Mouse (Mus musculus) cerebellum, adult (tissue): Measurements from ENCODE around the gene Tle3.

ENCODE experiments used
- ATAC-seq: cut with Nextera tagmentation; 2 replicates; pipeline ENCODE4 v1.9.2; 2017; ENCODE audit warnings: mild to moderate bottlenecking, moderate library complexity, mixed read lengths; ENCODE audit not compliant: insufficient number of reproducible peaks, low FRiP score, low TSS enrichment

Gene Tle3

DNA sequence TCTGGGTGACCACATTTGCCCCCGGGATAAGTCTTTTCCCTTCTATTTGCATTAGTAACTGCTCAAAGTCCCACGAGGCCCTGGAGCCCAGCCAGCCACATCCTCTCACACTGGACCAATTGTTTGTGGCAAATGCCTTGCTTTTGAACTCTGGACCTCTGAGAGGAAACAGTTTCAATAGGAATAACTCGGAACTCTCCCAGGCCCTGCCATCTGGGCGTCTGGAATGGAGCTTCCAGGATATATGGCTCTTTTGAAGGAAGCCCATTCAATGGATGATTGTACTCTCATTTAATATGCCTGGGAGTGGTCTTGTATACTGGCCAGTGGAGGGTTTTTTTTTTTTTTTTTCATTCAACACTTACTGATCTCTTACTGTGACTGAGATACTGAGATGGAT, 21.0 kb upstream of the Tle3 start:
- no peak for ATAC-seq

GRCm38 (mm10) chr9:61358933-61359332, 13.2 kb upstream of the Tle3 start:
- no peak for ATAC-seq

DNA sequence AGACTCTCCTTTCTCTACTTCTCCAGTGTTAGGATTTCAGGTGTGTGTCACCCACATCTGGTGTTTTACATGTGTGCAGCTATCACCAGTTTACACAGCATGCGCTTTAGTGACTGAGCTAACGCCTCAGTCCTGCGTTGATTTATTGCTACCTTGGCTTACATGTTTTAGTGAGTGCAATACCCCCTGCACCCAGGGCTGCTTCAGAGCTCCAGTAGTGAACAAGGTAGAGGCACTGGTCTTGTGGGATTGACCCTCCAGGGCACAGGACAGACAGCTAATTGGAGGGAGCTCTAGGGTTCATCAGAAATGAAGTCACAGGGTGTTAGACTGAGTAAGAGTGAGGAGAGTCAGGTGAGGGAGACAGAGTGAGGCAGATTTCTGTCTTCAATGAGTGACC, 12.4 kb upstream of the Tle3 start:
- no peak for ATAC-seq

DNA sequence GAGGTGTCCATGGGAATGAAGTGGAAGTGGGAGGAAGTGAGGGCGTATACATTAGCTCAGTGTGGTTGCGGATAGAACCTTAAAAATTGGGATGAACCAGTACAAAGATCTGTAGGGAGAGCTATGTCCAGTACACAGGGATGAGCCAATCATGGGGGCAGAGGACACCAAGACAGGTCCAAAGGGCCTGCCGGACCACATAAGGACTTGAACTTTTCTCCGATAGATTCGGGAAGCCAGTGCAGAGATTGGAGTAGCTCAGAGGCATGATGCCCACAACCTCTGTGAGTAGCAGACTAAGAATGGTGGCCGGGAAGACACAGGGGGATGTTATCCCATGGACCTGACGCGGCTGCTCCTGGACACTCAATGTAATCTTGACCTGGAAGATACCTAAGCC, 12.0 kb upstream of the Tle3 start:
- ATAC-seq, result no peak

GRCm38 (mm10) chr9:61360727-61361631, 11.2 kb upstream of the Tle3 start:
- no peak for ATAC-seq

GRCm38 (mm10) chr9:61363194-61363593, 9.0 kb upstream of the Tle3 start:
- ATAC-seq, result no peak

DNA sequence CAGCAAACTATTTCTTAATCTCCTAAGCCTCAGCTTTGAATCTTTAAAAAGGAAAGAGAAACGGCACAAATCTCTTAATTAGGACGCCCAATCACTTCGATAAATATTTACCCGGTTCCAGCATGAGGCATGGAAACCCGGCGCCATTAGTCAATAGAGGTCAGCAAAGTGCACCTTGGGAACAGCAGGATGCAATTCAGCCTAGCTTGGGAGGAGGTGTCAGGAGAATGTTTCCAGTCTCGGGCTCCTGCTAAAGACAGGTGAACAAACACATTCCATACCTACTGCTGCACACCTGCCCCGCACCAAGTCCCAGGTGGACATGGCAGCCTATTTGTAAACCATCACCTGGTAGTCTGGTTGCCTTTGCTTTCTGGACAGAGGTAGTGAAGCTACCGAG, 6.1 kb upstream of the Tle3 start:
- ATAC-seq, result no peak

DNA sequence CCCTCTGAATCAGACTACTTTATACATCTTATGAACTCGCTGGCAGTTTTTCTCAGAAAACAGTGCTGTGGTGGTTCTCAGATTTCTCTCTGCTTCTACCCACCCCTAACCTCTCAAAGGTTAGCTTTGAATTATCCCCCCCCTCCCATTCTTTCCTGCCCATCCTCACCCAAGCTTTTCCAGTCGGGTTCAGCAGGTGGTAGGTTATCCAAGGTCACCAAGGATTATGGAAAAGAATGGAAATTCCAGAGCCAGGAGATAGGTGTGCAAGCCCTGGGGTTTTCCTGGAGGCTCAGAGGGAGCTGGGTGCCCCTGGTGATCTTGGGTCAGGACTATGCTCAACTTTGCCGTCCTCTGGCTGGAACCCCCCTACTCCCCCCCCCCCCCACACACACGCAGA, 5.0 kb upstream of the Tle3 start:
- ATAC-seq, result no peak

DNA sequence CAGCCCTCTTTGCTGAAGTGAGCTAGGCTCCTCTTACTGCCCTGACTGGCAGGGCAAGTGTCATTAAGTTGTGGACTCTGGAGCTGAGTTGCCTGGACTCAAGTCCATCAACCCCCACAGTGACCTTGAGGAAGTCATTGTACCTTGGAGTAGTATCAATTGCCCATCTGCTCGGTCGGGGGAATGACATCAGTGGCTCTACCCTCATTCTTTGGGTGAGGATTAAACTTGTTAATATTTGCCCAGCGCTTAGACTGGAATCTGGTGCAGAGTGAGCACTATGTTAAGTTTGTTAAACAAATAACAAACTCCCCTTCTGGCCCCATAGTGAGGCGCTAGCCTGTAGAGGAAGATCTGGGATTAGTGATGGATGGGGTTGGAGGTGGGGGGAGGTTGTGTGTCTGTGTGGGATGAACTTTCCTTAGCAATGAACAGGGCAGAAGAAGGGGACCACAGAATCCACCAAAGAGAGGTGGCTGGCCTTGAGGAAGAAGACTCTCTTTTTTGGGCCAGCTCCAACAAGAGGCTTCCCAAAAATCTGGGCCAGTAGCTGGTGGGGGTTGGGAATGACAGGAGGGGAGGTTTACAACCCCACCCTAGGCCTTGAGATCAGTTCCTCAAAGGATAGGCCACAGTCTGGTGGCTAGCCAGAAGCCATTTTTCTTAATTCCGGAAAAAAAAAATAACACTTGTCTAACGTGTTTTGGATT, 4.2 kb upstream of the Tle3 start:
- no peak for ATAC-seq

DNA sequence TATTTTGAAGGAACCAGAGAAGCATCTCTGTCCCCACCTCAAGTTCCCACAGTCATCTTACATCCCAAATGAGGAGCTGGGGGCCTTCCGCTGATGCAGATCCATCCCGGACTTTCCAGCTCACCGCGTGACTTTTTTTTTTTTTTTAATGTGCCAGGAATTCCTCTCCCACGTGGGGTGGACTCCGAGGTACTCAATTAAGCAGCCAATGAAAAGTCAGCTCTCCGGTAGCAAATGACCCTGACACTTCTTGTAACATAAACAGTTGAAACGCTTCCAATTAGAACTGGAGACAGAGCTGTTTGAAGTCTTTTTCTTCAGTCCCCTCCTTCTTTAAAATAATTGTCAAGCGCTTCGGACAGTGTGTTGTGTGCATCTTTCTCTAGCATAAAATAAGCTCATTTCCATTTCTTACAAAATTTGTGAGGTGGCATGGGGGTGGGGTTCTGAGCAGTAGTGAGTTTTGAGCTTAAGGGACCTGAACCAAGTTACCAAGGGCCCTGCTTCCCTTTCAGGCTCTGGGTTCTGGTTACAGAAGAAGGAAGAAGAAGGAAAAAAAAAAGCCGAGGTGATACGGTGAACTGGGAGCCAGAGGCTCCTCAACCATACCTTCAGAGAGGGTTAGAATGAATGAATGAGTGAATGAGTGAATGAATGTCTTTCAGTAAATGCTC, 3.5 kb upstream of the Tle3 start:
- no peak for ATAC-seq

- no peak for ATAC-seq
These were observed 2.6 kb upstream of the Tle3 start for GRCm38 (mm10) chr9:61369316-61370273.

DNA sequence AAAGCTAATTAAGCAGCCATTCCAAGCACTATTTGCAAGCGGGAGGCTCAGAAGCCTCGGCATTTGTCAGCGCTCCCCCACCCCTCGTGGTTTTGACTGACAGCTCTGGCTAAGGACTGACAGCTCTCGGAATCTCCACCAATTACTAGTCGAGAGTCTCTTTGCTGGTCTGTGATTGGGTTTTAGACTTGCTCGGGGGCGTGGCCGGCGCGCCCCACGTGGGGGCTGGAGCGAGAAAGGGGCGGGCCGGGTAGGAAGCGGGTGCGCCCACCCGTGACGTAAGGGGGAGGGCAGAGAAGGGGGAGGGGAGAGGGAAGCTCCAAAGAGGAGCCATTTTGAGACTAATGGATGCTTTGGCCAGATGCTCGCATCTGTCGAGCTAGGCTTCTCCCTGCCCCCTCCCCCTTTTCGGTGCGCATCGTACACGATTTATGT, 1.7 kb upstream of the Tle3 start:
- ATAC-seq, result peak; percentile 84

DNA sequence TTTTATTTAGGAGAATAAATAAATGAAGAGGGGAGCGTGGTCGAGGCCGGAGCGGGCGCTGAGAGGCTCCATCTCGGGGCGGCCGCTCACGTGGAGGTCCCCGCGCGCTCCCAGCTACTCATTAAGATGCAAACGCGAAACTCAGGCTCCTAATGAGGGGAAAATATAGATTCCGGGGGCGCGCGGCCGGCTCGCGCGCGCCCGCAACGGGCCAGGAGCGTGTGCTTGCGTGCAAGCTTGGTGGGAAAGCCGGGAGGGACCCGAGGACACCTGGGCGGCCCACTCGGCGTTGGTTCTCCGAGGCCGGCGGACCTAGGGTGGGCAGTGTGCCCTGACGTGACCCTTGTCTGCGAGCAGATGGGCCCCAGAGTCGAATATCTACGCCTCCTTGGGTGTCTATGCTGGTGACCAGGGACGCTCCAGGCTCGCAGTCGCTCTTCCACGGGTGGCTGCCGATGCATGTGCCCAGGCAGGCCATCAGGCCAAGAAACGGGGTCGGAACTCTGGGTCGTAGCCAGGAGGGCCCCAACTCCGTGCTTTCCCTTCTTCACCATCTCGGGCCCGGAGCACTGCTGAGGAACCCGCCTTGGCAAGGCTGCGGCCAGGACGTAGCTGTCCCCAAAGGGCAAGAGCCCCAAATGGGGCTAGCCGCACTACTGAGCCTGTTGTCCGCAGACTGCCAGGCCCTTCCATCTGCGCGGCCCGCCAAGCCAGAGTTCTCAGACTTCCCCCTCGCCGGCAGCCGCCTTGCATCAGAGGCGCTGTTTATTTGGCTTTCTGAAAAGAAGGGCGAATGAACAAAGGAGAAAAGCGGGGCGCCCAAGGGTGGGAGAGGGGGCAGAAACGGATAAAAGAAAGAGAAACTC, 1.0 kb upstream of the Tle3 start:
- ATAC-seq, result peak; percentile 11; the same call in 1 of the 2 replicates

- ATAC-seq, result 0 out of 2 replicates have a peak, but pooled peaks have one; percentile 1
These were observed 377 bp downstream of the Tle3 start for GRCm38 (mm10) chr9:61372510-61372975.

DNA sequence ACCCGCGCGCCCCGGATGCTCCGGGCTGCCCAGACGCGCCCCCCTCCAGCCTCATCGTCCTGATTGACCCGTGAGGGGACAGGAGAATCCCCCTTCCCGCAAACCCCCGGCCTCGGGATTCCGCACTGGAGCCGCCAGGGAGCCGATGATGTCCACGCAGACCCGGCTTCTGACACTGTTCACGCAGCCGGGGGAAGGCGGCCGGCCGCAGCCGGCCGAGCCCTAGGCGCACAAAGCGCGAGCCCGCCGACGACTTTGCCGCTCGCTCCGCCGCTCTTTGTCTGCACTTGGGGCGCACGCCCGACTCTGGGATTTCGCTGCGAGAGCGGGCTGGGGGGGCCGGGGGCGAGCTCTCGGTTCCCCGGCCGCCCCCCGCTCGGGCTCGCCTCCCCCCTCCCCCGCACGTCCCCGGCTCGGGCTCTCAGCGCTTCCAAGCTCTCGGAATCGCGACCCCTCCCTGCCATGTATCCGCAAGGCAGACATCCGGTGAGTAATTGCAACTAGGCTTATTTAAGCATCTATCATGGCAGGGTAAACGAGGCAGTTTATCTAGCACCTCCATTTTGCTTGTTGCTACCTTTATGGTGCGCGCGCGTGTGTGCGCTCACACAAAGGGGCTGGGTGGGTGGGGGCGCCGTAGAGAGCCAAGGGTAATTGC, 939 bp downstream of the Tle3 start:
- no peak for ATAC-seq

- ATAC-seq, result no peak
These were observed 1.4 kb downstream of the Tle3 start for GRCm38 (mm10) chr9:61373634-61373941.

DNA sequence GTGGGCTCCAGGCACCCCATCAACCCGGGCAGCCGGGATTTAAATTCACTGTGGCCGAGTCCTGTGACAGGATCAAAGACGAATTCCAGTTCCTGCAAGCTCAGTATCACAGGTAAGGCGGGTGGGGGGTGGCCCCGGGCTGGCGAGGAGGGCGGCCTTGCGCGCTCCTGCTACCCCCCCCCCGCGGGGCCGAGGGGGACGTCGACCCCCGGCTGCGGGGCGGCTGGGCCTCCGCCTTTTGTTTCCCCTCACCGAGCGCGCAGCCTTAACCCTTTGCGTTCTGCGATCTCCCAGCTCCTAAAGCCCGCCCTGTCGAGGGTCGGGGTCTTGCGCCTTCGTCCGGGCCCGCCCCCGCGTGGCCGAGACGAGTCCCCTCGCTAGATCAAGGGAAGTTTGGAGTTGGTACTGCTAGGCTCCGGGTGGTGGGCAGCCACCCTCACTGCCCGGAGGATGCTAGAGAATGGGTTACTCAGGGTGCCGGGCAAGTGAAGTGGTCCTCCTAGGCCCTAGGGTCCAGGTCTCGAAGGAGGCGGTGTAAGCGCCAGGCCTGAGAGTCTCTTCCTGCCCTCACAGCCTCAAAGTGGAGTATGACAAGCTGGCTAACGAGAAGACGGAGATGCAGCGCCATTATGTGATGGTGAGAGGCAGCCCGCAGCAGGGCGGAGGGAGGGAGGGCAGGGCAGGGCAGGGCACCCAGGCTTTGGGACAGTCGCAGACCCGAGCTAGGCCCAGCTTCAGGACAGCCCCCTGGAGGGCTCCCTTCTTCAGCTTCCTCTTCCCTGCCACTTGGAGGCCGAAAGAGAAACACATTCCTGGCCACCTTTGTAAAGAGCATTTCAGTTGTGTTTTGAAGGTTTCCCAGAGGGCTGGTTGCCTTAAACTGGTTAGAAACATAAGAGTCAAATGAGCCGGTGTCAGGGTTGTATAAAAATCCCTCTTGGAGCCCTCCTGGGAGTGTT, 2.1 kb downstream of the Tle3 start:
- no peak for ATAC-seq
